Mouse (Mus musculus) thymus, adult 2 months (tissue): ENCODE data around the gene Ctu2. TPM values are rescaled to one million over a fixed set of nuclear protein-coding genes. Genes with fewer than 3 reads are reported as not detected.

Source experiments
- DNase-seq: peaks from one replicate; pipeline ENCODE4 v3.0.0; 2021
- H3K27ac ChIP-seq: fragments of 200-500 bp; 2 replicates; pipeline ENCODE4 v1.5.1; 2012; ENCODE audit warnings: low read length, control low read depth; ENCODE audit not compliant: control insufficient read depth, insufficient read depth
- H3K27me3 ChIP-seq: fragments of 200-500 bp; 2 replicates; pipeline ENCODE4 v1.6.1; 2012; ENCODE audit warnings: mild to moderate bottlenecking, low read length, moderate library complexity, mixed read lengths; ENCODE audit not compliant: control insufficient read depth, insufficient read depth
- H3K36me3 ChIP-seq: fragments of 200-500 bp; 2 replicates; pipeline ENCODE4 v1.6.1; 2012; ENCODE audit warnings: mild to moderate bottlenecking, low read length, moderate library complexity; ENCODE audit not compliant: control insufficient read depth, insufficient read depth
- H3K4me1 ChIP-seq: fragments of 200-500 bp; replicated peaks from 2 replicates; pipeline ENCODE4 v1.6.1; 2012; ENCODE audit warnings: low read length; ENCODE audit not compliant: control insufficient read depth, insufficient read depth
- H3K4me3 ChIP-seq: fragments of 200-500 bp; 2 replicates; pipeline ENCODE4 v1.5.1; 2012; ENCODE audit warnings: mild to moderate bottlenecking, low read length, control low read depth, moderate library complexity; ENCODE audit not compliant: control insufficient read depth, insufficient read depth
- CTCF ChIP-seq: fragments of 200-500 bp; IDR thresholded peaks from 2 replicates; pipeline ENCODE4 v1.5.1; 2012; ENCODE audit warnings: mild to moderate bottlenecking, control low read depth, low read length, moderate library complexity, borderline replicate concordance; ENCODE audit not compliant: control insufficient read depth, poor library complexity, insufficient read depth; ENCODE audit errors: extremely low read depth
- POLR2A ChIP-seq: fragments of 200-500 bp; IDR thresholded peaks from 2 replicates; pipeline ENCODE4 v1.6.1; 2012; ENCODE audit warnings: mild to moderate bottlenecking, low read length, control low read depth, moderate library complexity; ENCODE audit not compliant: control insufficient read depth, poor library complexity, insufficient read depth; ENCODE audit errors: extremely low read depth
- WGBS: fragments of 180-500 bp; shearing (Covaris S2); methylation state at CpG from one replicate; pipeline ENCODE4 v1.1.7; 2018; 5-methylcytosine and 5-hydroxymethylcytosine counted together
- polyA plus RNA-seq: library from polyadenylated mRNA; depleted of rRNA; stranded (reverse); fragments of >200 nt; gene quantifications from 2 replicates; pipeline ENCODE4 v1.2.3, GENCODE M21; 2012; rRNA removed

Gene Ctu2
- polyA plus RNA-seq, 1 experiment, result 136 TPM

- WGBS, result 98% methylated on average over 3 of the region's 3 CpGs
- no peak for TF ChIP-seq CTCF
- TF ChIP-seq POLR2A, result no peak
- no peaks in the 10 kb centered on the region for H3K36me3 ChIP-seq
- H3K27ac ChIP-seq, result no peak overlapping the region
- no peaks in the 10 kb centered on the region for H3K27me3 ChIP-seq
- no peak overlapping the region for H3K4me3 ChIP-seq
- H3K4me1 ChIP-seq, result peaks cover 19% of the 10 kb centered on the region
- DNase-seq, result no peak
Measured at GRCm38 (mm10) chr8:122527937-122528336, 52.0 kb downstream of the Ctu2 start.

DNA sequence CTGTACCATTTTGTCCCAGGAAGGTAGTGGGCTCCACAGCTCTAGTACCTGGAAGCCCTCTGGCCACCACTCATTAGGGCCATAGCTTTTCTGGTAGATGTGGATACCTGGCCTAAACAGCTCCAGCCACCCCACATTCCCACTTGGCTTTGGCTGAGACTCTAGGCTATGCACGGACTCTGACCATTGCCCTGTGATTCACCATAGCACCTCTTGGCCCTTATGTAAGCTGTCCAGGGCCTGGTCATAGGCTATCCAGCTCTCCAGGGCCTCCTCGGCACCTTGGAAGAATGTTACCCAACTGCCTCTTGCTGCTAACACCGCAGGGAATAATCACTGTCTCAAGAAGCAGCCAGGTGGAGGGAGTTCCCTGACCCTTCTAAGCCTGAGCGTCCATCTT is 53.2 kb downstream of the Ctu2 start:
- H3K27me3 ChIP-seq, result no peaks in the 10 kb centered on the region
- no peak for DNase-seq
- 97% methylated on average over 4 of the region's 4 CpGs for WGBS
- H3K36me3 ChIP-seq, result no peaks in the 10 kb centered on the region
- H3K4me1 ChIP-seq, result peaks cover 22% of the 10 kb centered on the region
- H3K27ac ChIP-seq, result no peak overlapping the region
- no peak overlapping the region for H3K4me3 ChIP-seq
- TF ChIP-seq POLR2A (no peak), CTCF (no peak)

- Histone ChIP-seq H3K27me3 (no peaks in the 10 kb centered on the region), H3K36me3 (no peaks in the 10 kb centered on the region), H3K4me1 (peaks cover 16% of the 10 kb centered on the region), H3K27ac (no peak overlapping the region), H3K4me3 (no peak overlapping the region)
- no peak for TF ChIP-seq POLR2A
- TF ChIP-seq CTCF, result no peak
- over 99% methylated on average over 8 of the region's 8 CpGs for WGBS
- DNase-seq, result no peak
Measured at GRCm38 (mm10) chr8:122531312-122531711, 55.4 kb downstream of the Ctu2 start.

Other genes starting within 250 kb of the Ctu2 start
- 100 and 134 TPM in 2 replicates for gene Zfpm1, start 194.0 kb upstream of the Ctu2 start, polyA plus RNA-seq
- 0.35 and 0.51 TPM in 2 replicates for gene Trhr2, start 115.4 kb upstream of the Ctu2 start, polyA plus RNA-seq
- 66.3 and 69.8 TPM in 2 replicates for gene Zc3h18, start 99.5 kb upstream of the Ctu2 start, polyA plus RNA-seq
- 0.47 and 1.4 TPM in 2 replicates for gene Il17c, start 54.1 kb upstream of the Ctu2 start, polyA plus RNA-seq
- 671 and 705 TPM in 2 replicates for gene Cyba, start 43.2 kb upstream of the Ctu2 start, polyA plus RNA-seq
- gene Mvd, start 32.7 kb upstream of the Ctu2 start, polyA plus RNA-seq, result 25.0 and 26.2 TPM in 2 replicates
- 47.1 and 51.1 TPM in 2 replicates for gene Snai3, start 15.4 kb upstream of the Ctu2 start, polyA plus RNA-seq
- 273 and 296 TPM in 2 replicates for gene Rnf166, start 79 bp upstream of the Ctu2 start, polyA plus RNA-seq
- gene Piezo1, start 75.2 kb downstream of the Ctu2 start, polyA plus RNA-seq, result 93.6 and 106 TPM in 2 replicates
- gene Cdt1, start 91.9 kb downstream of the Ctu2 start, polyA plus RNA-seq, result 136 and 210 TPM in 2 replicates
- 119 and 136 TPM in 2 replicates for gene Aprt, start 100.8 kb downstream of the Ctu2 start, polyA plus RNA-seq
- 15.6 and 19.2 TPM in 2 replicates for gene Galns, start 135.3 kb downstream of the Ctu2 start, polyA plus RNA-seq
- 104 and 133 TPM in 2 replicates for gene Trappc2l, start 135.5 kb downstream of the Ctu2 start, polyA plus RNA-seq
- 0.20 and 0.42 TPM in 2 replicates for gene Pabpn1l, start 146.6 kb downstream of the Ctu2 start, polyA plus RNA-seq
- 62.3 and 76.8 TPM in 2 replicates for gene Cbfa2t3, start 223.0 kb downstream of the Ctu2 start, polyA plus RNA-seq